Mouse (Mus musculus) cortical plate, adult 2 months (tissue): ENCODE measurements around the gene 4933430I17Rik. TPM values are rescaled to one million over a fixed set of nuclear protein-coding genes. Genes with fewer than 3 reads are reported as not detected.

Experiments
- H3K27ac ChIP-seq: fragments of 200-500 bp; 2 replicates; pipeline ENCODE4 v1.5.1; 2012; ENCODE audit warnings: low read length, control low read depth, inconsistent platforms; ENCODE audit not compliant: insufficient read depth
- H3K4me1 ChIP-seq: fragments of 200-500 bp; 2 replicates; pipeline ENCODE4 v1.6.1; 2011; ENCODE audit warnings: low read length; ENCODE audit not compliant: control insufficient read depth, insufficient read depth
- H3K4me3 ChIP-seq: fragments of 200-500 bp; 2 replicates; pipeline ENCODE4 v1.5.1; 2011; ENCODE audit warnings: mild to moderate bottlenecking, low read length, control low read depth; ENCODE audit not compliant: insufficient read depth
- CTCF ChIP-seq: fragments of 200-500 bp; IDR thresholded peaks from 2 replicates; pipeline ENCODE4 v1.5.1; 2011; ENCODE audit warnings: mild to moderate bottlenecking, control low read depth, low read length; ENCODE audit not compliant: insufficient read depth; ENCODE audit errors: extremely low read depth
- POLR2A ChIP-seq: fragments of 200-500 bp; IDR thresholded peaks from 2 replicates; pipeline ENCODE4 v1.6.1; 2011; ENCODE audit warnings: mild to moderate bottlenecking, low read length, control low read depth; ENCODE audit not compliant: insufficient read depth; ENCODE audit errors: extremely low read depth
- polyA plus RNA-seq: library from polyadenylated mRNA; depleted of rRNA; stranded (reverse); fragments of >200 nt; gene quantifications from 2 replicates; pipeline ENCODE4 v1.2.3, GENCODE M21; 2012

The 4933430I17Rik gene
- polyA plus RNA-seq, 1 experiment: 0.25 TPM

- H3K4me3 ChIP-seq: no peak overlapping the region
- TF ChIP-seq CTCF: no peak
- TF ChIP-seq POLR2A: no peak
- H3K27ac ChIP-seq: no peak overlapping the region
- H3K4me1 ChIP-seq: no peaks in the 10 kb centered on the region
These were observed 38.9 kb upstream of the 4933430I17Rik start for GRCm38 (mm10) chr4:62486162-62486696.

GRCm38 (mm10) chr4:62487172-62487571, 38.0 kb upstream of the 4933430I17Rik start:
- Histone ChIP-seq H3K4me3 (no peak overlapping the region), H3K27ac (no peak overlapping the region), H3K4me1 (no peaks in the 10 kb centered on the region)
- TF ChIP-seq CTCF (no peak), POLR2A (no peak)

GRCm38 (mm10) chr4:62487914-62488313, 37.3 kb upstream of the 4933430I17Rik start:
- no peak overlapping the region for H3K27ac ChIP-seq
- no peaks in the 10 kb centered on the region for H3K4me1 ChIP-seq
- no peak overlapping the region for H3K4me3 ChIP-seq
- no peak for TF ChIP-seq POLR2A
- no peak for TF ChIP-seq CTCF

- Histone ChIP-seq H3K4me1 (peaks cover 5% of the 10 kb centered on the region), H3K4me3 (no peak overlapping the region), H3K27ac (no peak overlapping the region)
- TF ChIP-seq POLR2A (no peak), CTCF (no peak)
These were observed 32.5 kb upstream of the 4933430I17Rik start for GRCm38 (mm10) chr4:62492682-62493081.

GRCm38 (mm10) chr4:62494230-62494629, 30.9 kb upstream of the 4933430I17Rik start:
- Histone ChIP-seq H3K4me1 (peaks cover 5% of the 10 kb centered on the region), H3K27ac (no peak overlapping the region), H3K4me3 (no peak overlapping the region)
- no peak for TF ChIP-seq CTCF
- no peak for TF ChIP-seq POLR2A

- TF ChIP-seq CTCF: no peak
- TF ChIP-seq POLR2A: no peak
- H3K4me3 ChIP-seq: no peak overlapping the region
- peaks cover 5% of the 10 kb centered on the region for H3K4me1 ChIP-seq
- no peak overlapping the region for H3K27ac ChIP-seq
These were observed 29.2 kb upstream of the 4933430I17Rik start for GRCm38 (mm10) chr4:62495946-62496345.

GRCm38 (mm10) chr4:62496815-62497214, 28.4 kb upstream of the 4933430I17Rik start:
- Histone ChIP-seq H3K4me3 (no peak overlapping the region), H3K27ac (no peak overlapping the region), H3K4me1 (peaks cover 5% of the 10 kb centered on the region)
- no peak for TF ChIP-seq POLR2A
- no peak for TF ChIP-seq CTCF

GRCm38 (mm10) chr4:62500799-62501198, 24.4 kb upstream of the 4933430I17Rik start:
- TF ChIP-seq POLR2A (no peak), CTCF (no peak)
- Histone ChIP-seq H3K4me1 (peaks cover 5% of the 10 kb centered on the region), H3K4me3 (no peak overlapping the region), H3K27ac (no peak overlapping the region)

GRCm38 (mm10) chr4:62501534-62501933, 23.6 kb upstream of the 4933430I17Rik start:
- TF ChIP-seq CTCF (no peak), POLR2A (no peak)
- Histone ChIP-seq H3K27ac (no peak overlapping the region), H3K4me3 (peak overlapping the region; percentile 66), H3K4me1 (peaks cover 2% of the 10 kb centered on the region)

- H3K4me1 ChIP-seq: no peaks in the 10 kb centered on the region; the same call in 1 of the 2 replicates
- peak overlapping the region; percentile 18; the same call in 1 of the 2 replicates for H3K27ac ChIP-seq
- no peak for TF ChIP-seq CTCF
- peak; percentile 82; the same call in 1 of the 2 replicates for TF ChIP-seq POLR2A
These were observed 23.0 kb upstream of the 4933430I17Rik start for GRCm38 (mm10) chr4:62501964-62502732.

More at GRCm38 (mm10) chr4:62501964-62502732, 23.0 kb upstream of the 4933430I17Rik start:
- peak overlapping the region; percentile 66 for H3K4me3 ChIP-seq
